Mouse (Mus musculus) left cerebral cortex, adult 8-10 months (tissue): ENCODE results near the gene Atg2b. TPM values are rescaled to one million over a fixed set of nuclear protein-coding genes. Genes with fewer than 3 reads are reported as not detected.

Experiments used
- DNase-seq, 2 experiments: peaks; one replicate each; pipeline ENCODE4 v3.0.0; 2022; ENCODE audit warnings: low spot score in 2 of 2
- total RNA-seq, 4 experiments: library from RNA; stranded (reverse); gene quantifications; 2 replicates each; pipeline ENCODE4 v1.2.4; 2022

The Atg2b gene
- total RNA-seq, 4 experiments from 2014 or later, result 45.6 to 50.2 (median 48.0) TPM

GRCm38 (mm10) chr12:105598503-105598902 lies 86.5 kb downstream of the Atg2b start:
- DNase-seq, result no peak

DNA sequence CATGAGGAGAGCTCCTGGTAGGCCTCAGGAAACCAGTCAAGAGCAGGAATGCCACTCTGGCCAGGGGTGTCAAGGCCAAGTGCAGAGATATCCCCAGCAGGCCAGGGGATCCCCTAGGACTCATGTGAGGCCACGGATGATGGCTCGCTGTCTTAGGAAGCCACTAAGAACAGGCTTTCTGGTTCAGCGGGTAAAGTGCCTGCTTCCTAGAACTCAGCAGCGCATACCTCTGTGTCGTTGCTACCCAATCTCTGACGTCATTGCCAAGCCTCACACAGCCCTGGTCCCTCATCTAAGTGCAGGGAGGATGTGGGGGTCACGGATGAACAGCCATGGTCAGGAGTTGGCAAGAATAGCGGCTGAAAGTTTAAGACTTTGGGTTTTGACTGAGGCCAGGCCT lies 87.9 kb downstream of the Atg2b start:
- no peak for DNase-seq

DNA sequence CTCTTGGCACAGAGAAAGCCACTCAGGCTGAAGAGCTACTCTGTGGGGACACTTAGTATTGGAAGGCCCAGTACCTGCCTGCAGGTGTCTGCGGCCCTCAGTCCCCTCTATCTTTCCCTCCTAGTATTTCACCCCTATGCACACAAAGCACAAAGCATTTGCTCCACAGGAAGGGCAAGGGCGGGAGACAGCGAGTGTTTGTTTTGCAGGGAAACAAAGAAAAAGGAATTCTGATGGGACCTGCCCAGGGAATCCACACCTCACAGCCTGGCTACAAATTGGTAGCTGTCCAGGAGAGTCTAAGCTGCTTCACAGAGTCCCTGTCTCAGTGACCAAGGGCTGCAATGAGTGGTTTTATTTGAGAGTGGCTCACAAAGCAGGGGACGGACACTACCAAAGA lies 91.5 kb downstream of the Atg2b start:
- DNase-seq, result no peak

DNA sequence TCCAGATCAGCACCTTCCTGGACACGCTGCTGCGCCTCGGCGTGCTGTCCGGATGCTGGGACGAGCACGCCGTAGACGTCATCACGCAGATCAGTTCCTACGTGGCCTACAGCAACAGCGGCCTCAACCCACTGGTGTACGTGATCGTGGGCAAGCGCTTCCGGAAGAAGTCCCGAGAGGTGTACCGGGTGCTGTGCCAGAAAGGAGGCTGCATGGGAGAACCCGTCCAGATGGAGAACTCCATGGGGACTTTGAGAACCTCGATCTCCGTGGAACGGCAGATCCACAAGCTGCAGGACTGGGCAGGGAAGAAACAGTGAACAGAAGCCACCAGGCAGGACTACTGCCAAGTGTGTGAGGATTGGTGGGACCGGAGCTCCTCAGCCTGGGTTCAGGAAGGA lies 92.7 kb downstream of the Atg2b start:
- DNase-seq, result no peak

GRCm38 (mm10) chr12:105590786-105591185 lies 94.2 kb downstream of the Atg2b start:
- no peak for DNase-seq

DNA sequence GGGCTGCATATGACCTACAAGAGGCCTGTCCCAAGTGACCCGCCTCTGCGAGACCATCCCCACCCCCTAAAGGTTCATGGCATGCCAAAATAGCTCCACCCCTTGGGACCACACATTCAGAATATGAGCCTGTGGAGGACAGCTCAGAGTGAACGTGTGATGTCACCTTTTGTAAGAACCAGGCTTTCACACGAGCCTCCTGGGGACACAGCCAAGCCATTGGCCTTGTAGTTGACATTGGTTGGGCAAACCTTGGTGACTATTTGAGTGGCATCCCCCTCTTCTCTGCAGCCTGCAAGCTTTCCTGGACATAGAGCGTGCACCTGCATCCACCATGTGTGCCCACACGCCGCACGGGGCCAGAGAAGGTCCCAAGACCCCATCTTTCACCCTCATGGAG lies 97.5 kb downstream of the Atg2b start:
- DNase-seq, result no peak

DNA sequence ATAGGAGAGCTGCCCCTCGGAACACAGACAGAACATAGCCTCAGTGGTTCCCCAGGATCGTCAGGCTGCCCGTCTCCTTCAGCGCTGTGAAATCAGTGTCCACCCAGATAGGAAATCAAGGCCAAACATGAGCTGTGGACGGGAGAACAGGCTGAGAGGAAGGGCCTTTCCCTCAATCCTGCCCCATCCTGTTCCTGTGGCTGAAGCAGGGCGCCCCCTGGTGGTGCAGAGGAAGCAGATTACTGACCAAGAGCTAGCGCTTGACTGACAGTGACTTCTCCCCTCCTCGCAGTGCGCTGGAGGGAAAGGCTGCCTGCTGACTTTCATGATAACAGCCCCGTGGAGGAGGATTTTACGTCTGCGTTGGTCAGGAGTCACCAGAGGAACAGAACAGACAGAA lies 100.2 kb downstream of the Atg2b start:
- peak in 1 of 2 experiments; percentile 52 for DNase-seq

- no peak for DNase-seq
Measured at GRCm38 (mm10) chr12:105583484-105583883, 101.5 kb downstream of the Atg2b start.

- DNase-seq, result no peak
Measured at GRCm38 (mm10) chr12:105582486-105582885, 102.5 kb downstream of the Atg2b start.

GRCm38 (mm10) chr12:105580490-105580889 lies 104.5 kb downstream of the Atg2b start:
- DNase-seq, result no peak

GRCm38 (mm10) chr12:105574356-105574755 lies 110.7 kb downstream of the Atg2b start:
- no peak for DNase-seq

DNA sequence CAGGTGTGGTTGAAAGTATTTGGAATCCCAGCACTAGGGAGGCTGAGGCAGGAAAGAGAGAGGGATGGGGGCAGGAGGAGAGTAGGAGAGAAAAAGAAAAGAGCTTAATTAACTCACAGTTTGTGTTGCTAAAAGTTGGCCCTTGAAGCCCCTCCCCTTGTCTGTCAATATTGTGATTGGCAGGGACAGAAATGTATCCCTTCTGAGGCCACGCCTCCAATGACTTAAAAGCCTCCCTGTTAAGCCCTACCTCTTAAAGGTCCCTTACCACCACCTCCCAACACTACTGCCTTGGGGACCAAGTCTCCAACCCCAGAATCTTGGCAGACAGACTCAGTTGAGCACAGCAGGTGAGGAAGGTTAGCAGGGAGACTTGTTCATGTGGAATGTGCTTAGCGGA lies 112.4 kb downstream of the Atg2b start:
- DNase-seq, result no peak

DNA sequence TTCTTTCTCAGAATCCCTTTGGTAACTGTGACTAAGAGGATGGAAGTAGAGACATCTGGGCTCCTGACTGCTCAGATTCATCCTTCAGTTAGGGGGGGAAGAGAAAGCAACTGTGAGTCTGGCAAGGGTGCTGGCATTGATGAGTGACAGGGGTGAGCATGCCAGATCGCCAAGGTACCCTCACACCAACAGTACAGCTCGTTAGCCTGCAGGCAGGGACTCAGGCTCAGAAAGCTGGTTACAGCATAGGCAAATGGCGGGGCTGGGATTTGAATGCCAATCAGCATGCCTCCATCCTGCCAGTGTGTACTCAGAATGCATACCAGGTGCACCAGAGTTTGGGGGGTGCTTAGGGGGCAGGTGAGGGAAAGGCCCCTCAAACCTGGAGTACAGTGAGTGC lies 113.1 kb downstream of the Atg2b start:
- DNase-seq, result no peak

Other genes with a start within 250 kb of the Atg2b start
- 10 to 100 TPM; 76.3 to 85.8 (median 82.5) TPM for gene D430019H16Rik, start 231.4 kb downstream of the Atg2b start, total RNA-seq
- 1 to 10 TPM in 3 of 4 experiments, under 1 TPM in 1; 0.68 to 1.2 (median 1.2) TPM for gene Bdkrb2, start 122.0 kb downstream of the Atg2b start, total RNA-seq
- gene Bdkrb1, start 82.1 kb downstream of the Atg2b start, total RNA-seq, result not detected
- gene Gskip, start 382 bp downstream of the Atg2b start, total RNA-seq, result 10 to 100 TPM; 23.6 to 26.4 (median 25.4) TPM
- gene Ak7, start 20.8 kb upstream of the Atg2b start, total RNA-seq, result 1 to 10 TPM in 3 of 4 experiments, under 1 TPM in 1; 0.81 to 2.0 (median 1.7) TPM
- gene Papola, start 99.5 kb upstream of the Atg2b start, total RNA-seq, result 100 to 1,000 TPM; 117 to 139 (median 131) TPM